9 mouse cellular contexts compared by ENCODE assay signal in genomic region chr2:128310081-128310480, GRCm38 (mm10).
DNase-seq lines count a peak whose midpoint lies in the region; ATAC-seq lines count a peak whose summit lies in the region.
"Had no signal": no experiment of that assay in that cellular context is flagged by ENCODE, and none has a peak within 500 bp of the region (broad histone marks: within the 10 kb centered on the region; RNA-seq: fewer than 3 reads in every experiment).

No protein-coding gene starts in this region.

- peak; percentile 29; the same call in 1 of the 2 replicates for ATAC-seq in lung, embryonic 15.5 days (ENCODE audit: borderline replicate concordance, extremely low read depth, low FRiP score, low TSS enrichment)

- H3K27me3 ChIP-seq in lung, embryonic 15.5 days = no peaks in the 10 kb centered on the region
- H3K27me3 ChIP-seq: liver, embryonic 13.5 days had no signal

- DNase-seq in 3134 (ENCODE audit: extremely low read depth, insufficient read length, low spot score) (peak; percentile 57), adipocyte (ENCODE audit: low spot score) (peak; percentile 95)
- DNase-seq in gastrocnemius, postnatal 14 days = peak; percentile 80
- peak; percentile 83 to 86 for DNase-seq in kidney, postnatal 25 days
- peak; percentile 66 to 76 for DNase-seq in urinary bladder, adult 18-20 months (ENCODE audit: low spot score in 2 of 2)
- no peak for DNase-seq in embryo, embryonic 10.5 days (ENCODE audit: low spot score)
- no peak for DNase-seq in c-Kit-positive CD71-positive TER-119-positive erythroid progenitor cells, embryonic 14.5 days (ENCODE audit: low spot score)
- DNase-seq: liver, embryonic 13.5 days had no signal

- peak overlapping the region; percentile 60 for H3K27ac ChIP-seq in lung, embryonic 15.5 days
- H3K27ac ChIP-seq: liver, embryonic 13.5 days had no signal

- H3K4me1 ChIP-seq in lung, embryonic 15.5 days = peaks cover 39% of the 10 kb centered on the region

- 15% methylated on average over 5 of the region's 5 CpGs for WGBS in lung, embryonic 15.5 days

- intact Hi-C loops in gastrocnemius, postnatal 14 days (cut with DNase I; ENCODE audit: low total_unique reads) = no loop called here

- no peaks in the 10 kb centered on the region for H3K36me3 ChIP-seq in lung, embryonic 15.5 days
- H3K36me3 ChIP-seq: liver, embryonic 13.5 days had no signal

- H3K9me3 ChIP-seq in lung, embryonic 15.5 days = no peaks in the 10 kb centered on the region
- H3K9me3 ChIP-seq: liver, embryonic 13.5 days had no signal

- peak overlapping the region; percentile 17; the same call in 1 of the 2 replicates for H3K4me2 ChIP-seq in lung, embryonic 15.5 days
- H3K4me2 ChIP-seq: liver, embryonic 13.5 days had no signal

- no peak overlapping the region for H3K4me3 ChIP-seq in lung, embryonic 15.5 days
- H3K4me3 ChIP-seq: liver, embryonic 13.5 days had no signal

- no peak overlapping the region for H3K9ac ChIP-seq in lung, embryonic 15.5 days
- H3K9ac ChIP-seq: liver, embryonic 13.5 days had no signal

Comparison
In these comparisons a context has a peak if more than half of its experiments do, and no peak if none do; other contexts are left out.
1. DNase-seq: peak in 3134 (single experiment), adipocyte (single experiment), gastrocnemius, postnatal 14 days (single experiment), kidney, postnatal 25 days (2 of 2) and urinary bladder, adult 18-20 months (2 of 2); none in embryo, embryonic 10.5 days (single experiment) and c-Kit-positive CD71-positive TER-119-positive erythroid progenitor cells, embryonic 14.5 days (single experiment).